Mouse (Mus musculus) embryo, embryonic 11.5 days (tissue): ENCODE results near the gene Calr4.

Source experiments
- DNase-seq: peaks from one replicate; pipeline ENCODE4 v3.0.0-alpha.2; 2012; ENCODE audit warnings: low read depth, low spot score

Calr4 gene

DNA sequence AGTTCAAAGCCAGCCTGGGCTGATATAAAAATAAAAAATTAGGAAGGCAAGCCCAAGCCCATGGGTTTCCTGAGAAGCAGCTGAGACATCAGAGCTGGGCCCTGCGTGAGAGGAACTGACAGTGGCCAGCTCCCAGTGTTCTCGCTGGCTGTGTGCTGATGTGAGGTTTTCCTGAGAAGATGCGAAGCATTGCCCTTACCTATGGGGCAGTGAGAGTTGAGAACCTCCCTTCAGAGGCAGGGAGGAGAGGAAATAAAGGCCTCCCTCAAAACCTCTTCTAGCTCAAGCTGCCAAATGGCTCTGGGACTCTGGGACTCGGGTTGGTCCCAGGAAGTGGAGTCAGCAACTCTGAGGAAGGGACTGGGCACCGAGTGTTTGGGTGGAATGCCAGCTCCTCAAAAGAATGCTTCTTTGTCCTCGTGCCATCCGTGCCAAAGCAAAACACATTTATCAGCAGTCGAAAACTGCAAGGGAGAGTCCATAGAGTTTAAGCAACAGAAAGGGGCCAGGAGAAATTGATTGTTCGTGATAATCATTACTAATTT, 593 bp downstream of the Calr4 start:
- no peak for DNase-seq

GRCm38 (mm10) chr4:109236186-109236879, 2.0 kb downstream of the Calr4 start:
- DNase-seq: no peak

DNA sequence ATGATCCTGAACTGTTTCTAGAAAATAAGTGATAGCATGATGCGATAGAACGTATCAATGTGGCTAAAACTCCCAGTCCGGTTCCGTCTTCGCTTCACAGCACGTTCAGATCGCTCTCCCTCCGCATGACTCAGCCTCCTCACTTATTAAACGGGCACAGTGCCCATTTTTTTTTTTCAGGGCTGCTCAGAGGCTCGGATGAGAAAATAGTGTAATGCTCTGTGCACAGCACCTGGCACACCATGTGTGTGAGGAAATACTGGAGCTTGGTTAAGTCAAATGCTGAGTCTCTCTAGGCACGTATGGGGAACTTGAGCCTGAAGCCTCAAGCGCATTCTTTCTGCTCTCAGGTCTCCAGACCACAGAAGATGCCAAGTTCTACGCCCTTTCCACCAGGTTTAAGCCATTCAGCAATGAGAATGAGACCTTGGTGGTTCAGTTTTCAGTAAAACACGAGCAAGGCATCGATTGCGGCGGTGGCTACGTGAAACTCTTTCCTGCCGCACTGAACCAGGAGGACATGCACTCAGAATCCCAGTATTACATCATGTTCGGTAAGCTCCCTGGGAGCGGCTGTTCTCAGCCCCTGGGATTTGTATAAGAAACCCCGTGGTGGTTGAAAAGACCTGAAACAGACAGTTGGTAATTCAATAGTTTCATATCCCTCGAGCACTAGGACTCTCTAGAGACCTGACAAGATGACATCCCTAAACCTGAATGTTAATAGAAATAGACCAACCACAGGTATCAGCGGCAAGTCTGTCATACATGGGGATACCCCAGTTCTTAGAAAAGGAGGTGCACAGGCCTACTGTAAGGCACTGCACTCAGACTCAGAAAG, 4.4 kb downstream of the Calr4 start:
- DNase-seq: no peak

GRCm38 (mm10) chr4:109241221-109241620, 6.9 kb downstream of the Calr4 start:
- DNase-seq: no peak

GRCm38 (mm10) chr4:109241934-109242333, 7.6 kb downstream of the Calr4 start:
- no peak for DNase-seq

GRCm38 (mm10) chr4:109244506-109244905, 10.2 kb downstream of the Calr4 start:
- DNase-seq: no peak

DNA sequence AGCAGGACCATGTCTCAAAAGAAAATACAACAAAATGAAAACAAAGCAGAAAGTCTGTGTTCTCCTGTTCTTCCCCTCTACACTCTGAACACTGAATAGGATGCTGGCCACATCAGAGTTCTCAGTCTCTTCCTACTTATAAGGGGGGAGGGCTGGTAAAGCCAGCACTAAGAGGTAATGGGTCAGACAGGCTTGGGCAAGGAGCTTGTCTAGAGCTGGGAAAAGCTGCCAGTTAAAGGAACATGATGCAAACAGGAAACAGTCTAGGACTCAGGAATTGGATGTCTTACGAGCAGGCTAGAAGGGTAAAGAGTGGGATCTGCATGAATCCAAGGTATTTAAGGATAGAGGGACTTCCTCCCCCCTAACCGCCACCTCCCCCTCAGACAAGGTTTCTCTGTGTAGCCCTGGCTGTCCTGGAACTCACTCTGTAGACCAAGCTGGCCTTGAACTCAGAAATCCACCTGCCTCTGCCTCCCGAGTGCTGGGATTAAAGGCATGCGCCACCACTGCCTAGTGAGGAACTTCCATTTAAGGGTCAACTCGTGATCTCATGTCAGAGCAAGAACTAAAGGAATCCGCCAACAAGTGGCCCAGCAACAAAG, 10.8 kb downstream of the Calr4 start:
- no peak for DNase-seq

DNA sequence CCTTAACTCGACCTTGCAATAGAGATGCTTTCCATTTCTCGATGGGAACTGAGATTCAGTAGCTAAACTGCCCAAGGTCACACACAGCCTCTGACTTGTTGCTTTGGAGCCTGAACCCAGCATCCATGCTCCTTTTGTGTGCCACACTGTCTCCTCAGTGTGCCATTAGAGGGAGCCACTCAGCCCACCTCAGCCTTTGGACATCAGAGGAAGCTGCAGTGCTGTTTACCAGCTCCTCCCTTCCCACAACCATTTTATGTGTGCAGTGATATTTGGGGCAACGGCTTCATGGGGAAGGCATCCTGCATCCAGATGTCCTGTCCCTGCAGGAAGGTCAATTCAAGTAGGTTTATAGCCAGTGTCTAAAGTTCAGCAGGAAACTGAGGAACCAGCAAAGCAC, 17.3 kb downstream of the Calr4 start:
- DNase-seq: no peak

- DNase-seq: no peak
Observed at GRCm38 (mm10) chr4:109252199-109252598, 17.9 kb downstream of the Calr4 start.

DNA sequence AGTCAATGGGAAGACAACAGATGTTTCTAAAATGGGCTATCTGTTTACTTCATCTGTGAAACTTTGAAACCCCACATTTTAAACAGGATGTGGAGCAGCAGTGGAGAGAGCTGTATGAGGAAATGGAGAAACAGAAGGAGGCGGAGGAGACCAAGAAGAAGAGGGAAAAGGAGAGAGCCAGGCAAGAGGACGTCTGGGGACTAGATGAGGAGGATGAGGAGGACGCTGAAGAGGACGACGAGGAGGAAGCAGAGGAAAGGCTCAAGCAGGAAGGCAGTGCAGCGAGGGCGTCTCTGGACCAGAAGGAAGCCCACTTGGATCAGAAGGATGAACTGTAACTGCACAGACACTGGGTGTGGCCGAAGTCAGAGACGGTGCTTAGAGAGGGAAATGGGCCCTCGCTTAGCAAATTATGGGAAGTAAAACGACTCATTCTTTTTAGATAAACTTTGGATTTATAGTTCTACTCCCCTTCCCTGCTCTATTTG, 19.4 kb downstream of the Calr4 start:
- no peak for DNase-seq

DNA sequence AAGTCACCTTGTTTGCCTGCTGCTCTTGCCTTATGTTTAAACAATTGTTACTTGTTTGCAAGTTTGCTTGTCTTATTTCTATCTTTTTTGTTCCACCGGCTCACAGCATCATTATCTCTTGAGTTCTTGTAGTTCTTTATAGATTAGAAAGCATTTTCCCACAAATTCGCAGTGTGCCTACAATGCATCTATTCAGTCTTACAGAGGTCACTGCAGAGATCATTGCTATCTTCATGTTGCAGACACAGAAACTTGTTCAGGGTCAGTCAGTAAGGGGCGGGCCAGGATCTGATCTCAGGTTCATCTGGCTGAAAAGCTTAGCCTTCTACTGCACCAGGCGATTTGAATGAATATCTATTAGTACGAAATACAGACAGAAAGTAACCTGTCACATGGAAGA, 20.2 kb downstream of the Calr4 start:
- DNase-seq: no peak

- DNase-seq: no peak
Observed at GRCm38 (mm10) chr4:109255321-109255720, 21.0 kb downstream of the Calr4 start.

- no peak for DNase-seq
Observed at GRCm38 (mm10) chr4:109255727-109256417, 21.6 kb downstream of the Calr4 start.

DNA sequence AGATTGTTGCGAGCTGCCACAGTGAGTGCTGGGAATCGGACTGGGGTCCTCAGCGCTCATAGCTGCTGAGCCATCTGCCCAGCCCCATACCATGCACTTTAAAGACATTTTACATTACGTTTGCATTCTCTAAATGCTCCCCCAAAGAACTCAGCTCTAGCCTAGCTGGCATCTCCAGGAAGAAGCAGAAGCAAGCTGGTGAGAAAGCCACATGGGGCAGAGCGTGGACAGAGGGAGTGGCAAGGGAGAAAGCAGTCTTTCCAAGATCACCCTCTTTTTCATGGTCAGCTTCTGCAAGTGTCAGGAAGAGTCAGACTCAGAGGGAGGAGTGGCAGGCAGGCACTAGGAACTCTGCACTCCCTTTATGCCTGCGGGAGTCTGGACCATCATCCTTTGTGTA, 22.5 kb downstream of the Calr4 start:
- DNase-seq: no peak

DNA sequence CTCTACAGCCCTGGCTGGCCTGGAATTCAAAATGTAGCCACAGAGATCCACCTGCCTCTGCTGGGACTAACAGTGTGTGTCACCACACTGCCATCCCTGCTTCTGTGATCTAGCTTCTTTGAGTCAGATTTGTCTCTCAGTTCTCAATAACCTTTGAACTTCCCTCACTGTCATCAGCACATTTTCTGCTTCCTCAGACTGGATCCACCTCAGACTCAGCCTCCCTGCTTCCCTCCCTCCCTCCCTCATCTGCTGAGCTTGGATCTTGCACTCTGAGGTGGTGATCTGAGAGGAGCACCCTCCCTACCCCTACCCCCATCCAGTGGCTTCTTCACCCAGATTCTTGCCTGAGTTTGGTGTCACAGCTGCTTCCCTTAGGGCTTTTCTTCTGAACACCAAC, 23.4 kb downstream of the Calr4 start:
- DNase-seq: no peak

DNA sequence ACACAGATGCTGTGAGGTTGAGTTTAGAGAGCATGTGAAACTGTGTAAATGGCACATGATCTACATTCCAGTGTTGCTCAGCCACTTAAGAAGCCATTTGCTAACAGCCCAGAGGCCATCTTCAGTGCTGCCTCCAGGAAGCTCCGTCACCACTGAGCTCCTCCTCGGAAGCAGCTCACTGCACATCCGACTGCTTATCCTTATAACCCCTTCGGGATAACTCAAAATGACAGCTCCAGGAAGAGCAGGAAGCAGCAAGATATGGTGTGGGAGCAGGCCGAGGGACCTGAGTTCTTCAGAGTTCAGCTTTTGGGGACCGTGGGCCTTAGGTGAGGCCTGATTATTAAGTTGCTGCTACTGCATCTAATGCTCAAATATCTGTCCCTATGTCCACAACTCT, 27.8 kb downstream of the Calr4 start:
- DNase-seq: no peak

GRCm38 (mm10) chr4:109266056-109266455, 31.8 kb downstream of the Calr4 start:
- no peak for DNase-seq

- no peak for DNase-seq
Observed at GRCm38 (mm10) chr4:109266744-109267143, 32.5 kb downstream of the Calr4 start.

- no peak for DNase-seq
Observed at GRCm38 (mm10) chr4:109267452-109267851, 33.2 kb downstream of the Calr4 start.

- DNase-seq: no peak
Observed at GRCm38 (mm10) chr4:109268903-109269302, 34.6 kb downstream of the Calr4 start.

- DNase-seq: no peak
Observed at GRCm38 (mm10) chr4:109271803-109272202, 37.5 kb downstream of the Calr4 start.
